Mouse (Mus musculus): Measurements from ENCODE around the gene Rbp1. TPM values are rescaled to one million over a fixed set of nuclear protein-coding genes. Genes with fewer than 3 reads are reported as not detected.
A peak's percentile ranks its signal among the peaks of the same experiment; 100 is the strongest.

Gene Rbp1
- 7.0 and 11.5 TPM in 2 replicates for total RNA-seq (2012; rRNA removed)

DNA sequence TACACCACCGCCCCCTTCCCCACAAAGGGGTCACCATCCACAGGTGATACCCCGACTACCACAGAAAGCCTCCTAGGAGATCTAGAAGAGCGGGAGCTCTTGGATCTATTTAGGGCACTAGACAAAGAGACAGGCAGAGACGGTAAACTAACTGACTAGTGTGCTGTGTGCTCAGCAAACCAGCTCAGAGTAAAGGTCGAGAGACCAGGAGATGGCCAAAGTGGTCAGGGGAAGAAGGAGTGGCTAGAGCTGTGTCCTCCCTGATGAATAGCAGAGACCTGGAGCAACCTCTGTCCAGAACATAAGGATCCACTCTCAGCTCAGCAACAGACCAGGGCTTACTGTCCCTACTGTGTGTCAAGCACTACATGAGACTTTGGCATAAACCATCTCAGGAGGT is at the start of gene Rbp1:
Gene Rbp1, plus strand, starts transcription at position 306 of the 400 bp plus-strand sequence.
- H3K27ac ChIP-seq (ENCODE audit: insufficient read depth, low read depth, low read length, poor library complexity, severe bottlenecking) = no peak within 1 kb of the TSS
- in situ Hi-C loops (cut with MboI; ENCODE audit: low sequenced_read_pairs in 2 of 2, unreplicated experiment in 2 of 2) = loop anchor here in 1 of 2 experiments (10.0 kb wide), 1 partner anchor 112 kb away; no protein-coding TSS in a partner anchor
- H3K36me3 ChIP-seq (ENCODE audit: control insufficient read depth, insufficient read depth, low read length, poor library complexity, severe bottlenecking) = no peaks in the 10 kb centered on the region
- H3K9me3 ChIP-seq (ENCODE audit: control insufficient read depth, insufficient read depth, low read depth, low read length) = no peaks in the 10 kb centered on the region
- H3K9ac ChIP-seq (ENCODE audit: insufficient read depth, low read depth, low read length, poor library complexity, severe bottlenecking) = no peak within 1 kb of the TSS
- no peak for DNase-seq (ENCODE audit: low read depth, low spot score)
- H3K4me1 ChIP-seq (ENCODE audit: control insufficient read depth in 2 of 2, insufficient read depth in 2 of 2, low read length in 2 of 2, poor library complexity in 1 of 2) = peaks cover 1 to 10% of the 10 kb centered on the region in 2 experiments; a peak in 2 of 4 replicates
- H3K4me3 ChIP-seq (ENCODE audit: insufficient read depth in 1 of 2, low read depth in 1 of 2, low read length in 2 of 2, poor library complexity in 1 of 2, severe bottlenecking in 1 of 2) = no peak within 1 kb of the TSS
- no peak for TF ChIP-seq HCFC1 (IDR thresholded peaks at IDR 0.05; ENCODE audit: borderline replicate concordance, insufficient read depth, low read length)
- no peak for TF ChIP-seq CHD2 (IDR thresholded peaks at IDR 0.05; ENCODE audit: low read depth, low read length)
- TF ChIP-seq MAFK (IDR thresholded peaks at IDR 0.05; ENCODE audit: insufficient read depth, low read depth, low read length) = no peak
- TF ChIP-seq ZC3H11A (IDR thresholded peaks at IDR 0.05; ENCODE audit: borderline replicate concordance, low read depth, low read length) = no peak
- no peak for TF ChIP-seq ZNF384 (IDR thresholded peaks at IDR 0.05; ENCODE audit: low read depth, low read length)

GRCm38 (mm10) chr9:98373358-98373757 is 49.4 kb upstream of the Rbp1 start:
- H3K27ac ChIP-seq (ENCODE audit: insufficient read depth, low read depth, low read length, poor library complexity, severe bottlenecking) = no peak overlapping the region
- no peak for TF ChIP-seq ZNF384 (IDR thresholded peaks at IDR 0.05; ENCODE audit: low read depth, low read length)
- TF ChIP-seq ZC3H11A (IDR thresholded peaks at IDR 0.05; ENCODE audit: borderline replicate concordance, low read depth, low read length) = no peak
- no peak for TF ChIP-seq CHD2 (IDR thresholded peaks at IDR 0.05; ENCODE audit: low read depth, low read length)
- no peak for TF ChIP-seq MAFK (IDR thresholded peaks at IDR 0.05; ENCODE audit: insufficient read depth, low read depth, low read length)
- no peak for TF ChIP-seq HCFC1 (IDR thresholded peaks at IDR 0.05; ENCODE audit: borderline replicate concordance, insufficient read depth, low read length)
- H3K4me1 ChIP-seq (ENCODE audit: control insufficient read depth in 2 of 2, insufficient read depth in 2 of 2, low read length in 2 of 2, poor library complexity in 1 of 2) = no peaks in the 10 kb centered on the region
- H3K4me3 ChIP-seq (ENCODE audit: insufficient read depth in 1 of 2, low read depth in 1 of 2, low read length in 2 of 2, poor library complexity in 1 of 2, severe bottlenecking in 1 of 2) = no peak overlapping the region
- DNase-seq (ENCODE audit: low read depth, low spot score) = peak; percentile 20
- in situ Hi-C loops (cut with MboI; ENCODE audit: low sequenced_read_pairs in 2 of 2, unreplicated experiment in 2 of 2) = no loop called here
- H3K9me3 ChIP-seq (ENCODE audit: control insufficient read depth, insufficient read depth, low read depth, low read length) = no peaks in the 10 kb centered on the region
- H3K9ac ChIP-seq (ENCODE audit: insufficient read depth, low read depth, low read length, poor library complexity, severe bottlenecking) = no peak overlapping the region
- no peaks in the 10 kb centered on the region for H3K36me3 ChIP-seq (ENCODE audit: control insufficient read depth, insufficient read depth, low read length, poor library complexity, severe bottlenecking)

DNA sequence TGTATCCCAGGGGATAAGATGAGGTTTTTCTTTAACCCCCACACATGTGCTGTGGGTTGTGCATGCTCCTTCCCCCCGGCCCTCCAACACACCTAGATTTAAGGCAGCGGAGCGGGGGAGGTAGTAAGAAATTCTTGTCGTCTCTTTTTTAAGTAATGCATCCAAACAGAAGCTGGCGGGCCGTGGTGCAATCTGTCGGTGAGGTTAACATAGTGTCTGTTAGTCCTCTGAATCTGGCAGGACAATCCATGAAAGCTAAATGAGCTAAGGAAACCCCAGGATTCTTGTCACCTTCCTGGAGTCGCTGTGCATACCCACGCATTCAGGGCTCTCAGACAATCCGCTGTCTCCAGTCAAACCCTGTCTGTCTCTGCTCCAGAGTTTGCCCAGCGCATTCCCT is 47.9 kb upstream of the Rbp1 start:
- DNase-seq (ENCODE audit: low read depth, low spot score) = no peak
- TF ChIP-seq HCFC1 (IDR thresholded peaks at IDR 0.05; ENCODE audit: borderline replicate concordance, insufficient read depth, low read length) (no peak), ZC3H11A (IDR thresholded peaks at IDR 0.05; ENCODE audit: borderline replicate concordance, low read depth, low read length) (no peak), CHD2 (IDR thresholded peaks at IDR 0.05; ENCODE audit: low read depth, low read length) (no peak), MAFK (IDR thresholded peaks at IDR 0.05; ENCODE audit: insufficient read depth, low read depth, low read length) (no peak), ZNF384 (IDR thresholded peaks at IDR 0.05; ENCODE audit: low read depth, low read length) (no peak)
- Histone ChIP-seq H3K4me3 (ENCODE audit: insufficient read depth in 1 of 2, low read depth in 1 of 2, low read length in 2 of 2, poor library complexity in 1 of 2, severe bottlenecking in 1 of 2) (no peak overlapping the region), H3K4me1 (ENCODE audit: control insufficient read depth in 2 of 2, insufficient read depth in 2 of 2, low read length in 2 of 2, poor library complexity in 1 of 2) (no peaks in the 10 kb centered on the region), H3K9ac (ENCODE audit: insufficient read depth, low read depth, low read length, poor library complexity, severe bottlenecking) (no peak overlapping the region), H3K27ac (ENCODE audit: insufficient read depth, low read depth, low read length, poor library complexity, severe bottlenecking) (no peak overlapping the region), H3K36me3 (ENCODE audit: control insufficient read depth, insufficient read depth, low read length, poor library complexity, severe bottlenecking) (no peaks in the 10 kb centered on the region), H3K9me3 (ENCODE audit: control insufficient read depth, insufficient read depth, low read depth, low read length) (no peaks in the 10 kb centered on the region)
- in situ Hi-C loops (cut with MboI; ENCODE audit: low sequenced_read_pairs in 2 of 2, unreplicated experiment in 2 of 2) = no loop called here

- DNase-seq (ENCODE audit: low read depth, low spot score) = no peak
- TF ChIP-seq CHD2 (IDR thresholded peaks at IDR 0.05; ENCODE audit: low read depth, low read length) (no peak), HCFC1 (IDR thresholded peaks at IDR 0.05; ENCODE audit: borderline replicate concordance, insufficient read depth, low read length) (no peak), ZC3H11A (IDR thresholded peaks at IDR 0.05; ENCODE audit: borderline replicate concordance, low read depth, low read length) (no peak)
- Histone ChIP-seq H3K4me1 (ENCODE audit: control insufficient read depth in 2 of 2, insufficient read depth in 2 of 2, low read length in 2 of 2, poor library complexity in 1 of 2) (no peaks in the 10 kb centered on the region), H3K27ac (ENCODE audit: insufficient read depth, low read depth, low read length, poor library complexity, severe bottlenecking) (no peak overlapping the region), H3K4me3 (ENCODE audit: insufficient read depth in 1 of 2, low read depth in 1 of 2, low read length in 2 of 2, poor library complexity in 1 of 2, severe bottlenecking in 1 of 2) (no peak overlapping the region), H3K9me3 (ENCODE audit: control insufficient read depth, insufficient read depth, low read depth, low read length) (no peaks in the 10 kb centered on the region), H3K36me3 (ENCODE audit: control insufficient read depth, insufficient read depth, low read length, poor library complexity, severe bottlenecking) (no peaks in the 10 kb centered on the region), H3K9ac (ENCODE audit: insufficient read depth, low read depth, low read length, poor library complexity, severe bottlenecking) (no peak overlapping the region)
- in situ Hi-C loops (cut with MboI; ENCODE audit: low sequenced_read_pairs in 2 of 2, unreplicated experiment in 2 of 2) = no loop called here
These were observed 47.2 kb upstream of the Rbp1 start for GRCm38 (mm10) chr9:98375329-98376170.
